Mouse (Mus musculus) mouse trophoblast stem cell (cell line): ENCODE measurements at regions not wholly inside any gene's neighbourhood (a gene's known extent, or its start where the extent isn't known, plus 50 kb on each side); places are given as distances from the start of the nearest gene placed in this dataset.

Experiments used
- in situ Hi-C, 2 experiments: fragments of 300-500 bp; cut with MseI, MboI; formaldehyde crosslinking; loops; 2 replicates in 1 of 2; 3 replicates in 1 of 2; pipeline ENCODE4 v1.15.1; 2025

DNA sequence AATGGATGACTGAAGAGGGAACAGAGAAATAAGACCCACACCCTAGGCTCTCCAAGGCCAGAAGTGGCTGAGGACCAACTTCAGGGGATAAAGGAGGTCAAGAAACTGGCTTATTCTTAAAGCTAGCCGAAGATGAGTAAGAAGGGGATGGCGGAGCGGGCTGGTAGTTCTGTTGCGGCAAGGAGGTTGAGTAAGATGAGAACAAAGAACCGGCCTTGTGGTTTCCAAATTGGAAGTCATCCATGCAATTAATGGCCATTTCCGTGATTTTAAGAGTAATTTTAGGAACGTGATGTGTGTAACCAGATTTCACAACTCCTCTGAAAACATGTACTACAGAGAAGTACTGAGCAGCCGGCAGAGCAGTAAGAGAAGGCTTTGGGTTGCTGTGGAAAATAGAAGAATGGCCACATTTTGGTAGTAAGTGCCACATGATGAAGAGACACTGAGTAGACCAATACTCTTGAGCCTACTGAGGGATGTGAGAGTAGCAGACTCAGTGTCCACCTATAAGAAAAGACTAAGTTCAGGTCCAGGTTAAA lies 258.4 kb downstream of the Fam49a start:
- in situ Hi-C loops, result no loop called here

DNA sequence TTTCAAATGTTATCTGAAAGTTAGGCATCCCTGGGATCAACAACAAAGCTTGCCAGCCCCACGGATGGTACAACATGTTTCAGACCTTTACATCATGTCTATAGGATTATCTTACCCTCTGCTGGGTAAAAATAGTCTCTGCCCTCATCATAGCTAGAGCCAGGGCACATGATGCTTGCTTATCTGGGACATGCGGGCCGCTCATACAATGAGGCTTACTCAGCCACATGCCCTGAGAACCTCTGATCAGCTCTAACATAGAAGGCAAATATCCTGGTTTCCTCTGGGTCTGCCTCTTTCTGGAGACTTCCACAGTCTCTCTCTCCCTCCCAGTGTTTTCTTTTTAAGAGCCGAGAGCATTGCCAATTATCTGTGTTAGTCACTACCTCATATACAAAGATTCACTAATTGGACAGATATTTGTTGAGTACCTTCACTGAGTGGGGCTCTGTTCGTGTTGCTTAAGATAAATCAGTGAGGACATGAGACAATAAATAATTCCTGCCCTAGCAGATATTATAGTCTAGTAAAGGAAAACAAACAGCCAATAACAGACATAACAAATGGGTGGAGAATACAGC lies 256.6 kb downstream of the Fam49a start:
- in situ Hi-C loops, result no loop called here

DNA sequence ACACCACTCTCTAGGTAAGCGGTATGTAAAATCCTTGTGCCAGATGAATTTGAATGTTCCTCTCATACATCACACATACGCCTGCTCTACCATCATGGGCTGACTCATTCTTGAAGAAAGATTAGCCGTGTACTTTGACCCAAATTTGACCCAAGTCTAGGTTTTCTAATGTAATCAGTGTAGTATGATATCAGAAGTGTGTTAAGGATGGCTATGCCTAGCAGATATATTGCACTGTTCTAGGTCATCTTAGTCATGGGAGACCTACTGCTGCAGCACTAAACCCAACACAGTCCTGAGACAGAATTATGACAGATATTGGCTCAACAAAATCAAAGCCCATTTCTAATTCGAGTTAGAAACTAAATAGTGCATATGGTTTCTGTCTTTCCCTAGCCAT lies 255.1 kb downstream of the Fam49a start:
- in situ Hi-C loops, result no loop called here

DNA sequence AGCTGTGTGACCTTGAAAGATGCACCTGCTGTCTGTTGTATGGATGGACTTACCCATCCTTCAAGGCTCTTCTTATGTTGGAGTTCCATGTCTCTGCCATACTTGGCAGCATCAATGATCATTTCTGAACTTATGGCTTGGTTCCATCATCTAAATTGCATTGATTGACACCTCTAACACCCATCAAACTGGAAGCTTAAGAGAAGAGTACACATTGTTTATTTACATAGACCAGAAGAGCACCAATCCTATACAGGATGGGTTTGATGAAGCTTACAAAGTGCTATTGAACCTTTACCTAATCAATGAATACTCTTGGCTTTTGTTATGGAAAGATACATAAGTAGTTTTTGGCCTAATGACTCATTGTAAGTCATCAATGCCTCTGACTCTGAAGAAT lies 248.8 kb downstream of the Fam49a start:
- in situ Hi-C loops, result no loop called here

DNA sequence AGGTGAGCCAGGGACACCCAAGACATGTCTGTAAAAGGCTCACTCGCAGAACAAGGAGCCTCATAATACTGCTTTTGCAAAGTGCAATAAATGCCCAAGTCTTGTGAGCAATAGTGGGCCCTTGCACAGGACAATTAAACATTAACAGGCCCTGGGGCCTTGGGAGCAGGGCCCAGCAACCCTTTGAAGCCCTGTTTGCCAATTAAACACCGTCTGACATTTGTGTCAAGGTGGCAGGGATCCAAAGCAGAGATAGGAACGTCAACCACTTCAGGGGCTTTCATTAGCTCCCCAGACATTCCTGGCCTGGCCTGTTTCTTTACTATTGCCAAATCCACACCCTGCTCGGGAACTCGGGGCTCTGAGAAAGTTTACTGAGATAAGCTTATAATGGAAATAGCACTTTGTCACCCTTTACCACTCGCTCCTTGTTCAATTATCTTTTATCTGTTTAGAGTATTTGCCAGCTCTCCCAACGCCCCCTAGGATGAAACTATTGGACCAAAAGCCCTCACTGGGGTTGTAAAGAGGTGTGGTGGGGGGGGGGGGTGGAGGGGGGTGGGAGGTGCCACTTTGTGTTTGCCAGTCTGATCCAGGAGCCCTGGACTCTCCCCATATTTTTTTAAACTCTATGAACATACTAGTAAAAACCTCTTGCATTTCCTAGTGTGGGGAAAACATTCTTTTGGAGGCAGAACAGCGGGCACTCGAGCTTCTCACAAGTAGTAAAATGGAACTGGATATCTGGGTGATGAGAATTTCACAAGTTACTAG lies 247.4 kb downstream of the Fam49a start:
- in situ Hi-C loops, result no loop called here

DNA sequence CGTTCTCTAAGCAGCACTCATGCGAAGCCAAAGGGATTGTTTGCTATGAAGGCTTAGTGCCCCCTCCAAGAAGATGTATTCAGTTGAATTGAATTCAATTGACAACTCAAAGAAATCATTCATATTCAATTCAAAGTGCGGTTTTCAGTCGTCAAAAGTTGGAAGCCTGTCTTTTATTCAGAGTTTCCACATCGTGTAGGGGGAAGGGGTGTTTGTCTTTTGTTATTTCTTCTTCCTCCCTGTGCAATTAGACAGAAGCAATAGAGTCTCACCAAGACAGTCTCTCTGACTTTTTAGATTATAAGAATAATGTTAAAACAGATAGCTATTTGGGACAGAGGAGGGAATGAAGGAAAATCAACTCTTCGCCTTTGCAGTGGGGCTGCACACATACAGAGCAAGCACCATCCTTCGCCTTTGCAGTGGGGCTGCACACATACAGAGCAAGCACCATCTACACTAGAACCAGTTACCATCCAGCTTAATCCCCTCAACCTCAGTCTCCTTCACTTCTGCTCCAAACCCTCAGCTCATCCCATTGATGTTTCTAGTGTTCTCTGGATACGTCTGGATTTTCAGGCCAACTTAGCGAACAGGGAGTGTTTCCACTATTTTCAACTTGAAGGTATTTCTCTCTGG lies 246.7 kb downstream of the Fam49a start:
- in situ Hi-C loops, result no loop called here

DNA sequence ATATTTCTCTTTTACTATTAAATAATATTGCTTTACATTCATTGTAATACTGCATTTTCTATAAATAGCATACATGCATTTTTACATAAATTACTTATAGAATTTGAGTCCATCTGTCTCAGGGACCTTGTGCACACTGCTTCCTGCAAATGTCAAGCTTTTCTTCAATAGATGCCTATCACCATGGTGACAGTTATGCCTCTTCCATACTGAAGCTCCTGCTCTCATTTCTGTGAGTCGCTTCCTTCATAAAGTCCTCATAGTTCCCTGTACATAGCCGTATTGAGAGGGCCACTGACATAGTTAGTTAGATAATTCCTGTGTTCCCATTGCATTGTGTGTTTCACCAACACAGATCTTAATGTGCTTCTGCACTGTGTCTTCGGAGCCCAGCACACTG lies 244.7 kb downstream of the Fam49a start:
- in situ Hi-C loops, result no loop called here

DNA sequence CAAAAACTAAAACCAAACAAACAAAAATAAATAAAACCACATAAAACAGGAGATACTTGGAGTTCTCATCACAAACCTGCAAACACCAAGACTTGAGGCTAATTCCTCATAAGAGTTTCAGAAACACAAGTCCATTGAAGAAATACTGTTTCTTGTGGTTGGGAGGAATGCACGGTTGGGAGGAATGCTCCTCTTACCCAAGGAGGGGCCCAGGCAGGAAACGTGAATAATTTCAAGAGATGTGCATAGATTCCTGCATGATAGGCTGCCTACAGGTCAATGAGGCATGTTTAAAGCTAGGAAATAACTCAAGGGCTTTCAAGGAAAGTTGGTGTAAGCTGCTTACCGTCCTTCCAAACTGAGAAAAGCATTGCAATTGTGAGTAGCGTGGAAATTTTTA lies 243.7 kb downstream of the Fam49a start:
- in situ Hi-C loops, result no loop called here

DNA sequence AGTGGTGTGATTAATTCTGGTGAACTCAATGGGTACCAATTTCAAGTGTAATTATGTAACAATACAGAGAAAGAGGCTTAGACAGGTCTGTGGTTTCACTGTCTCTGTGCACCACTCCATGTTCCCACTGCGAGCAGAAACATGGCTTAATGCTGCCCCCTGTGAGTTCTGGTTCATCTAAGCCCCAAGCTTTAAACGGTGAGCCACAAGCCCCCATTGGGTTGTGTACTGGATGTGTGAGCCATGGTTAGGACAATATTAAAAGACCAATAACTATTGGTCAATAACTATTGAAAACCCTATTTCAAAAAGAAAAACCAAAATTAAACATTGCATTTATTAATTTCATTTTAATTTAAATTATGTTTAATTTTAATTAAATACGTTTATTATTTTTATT lies 238.0 kb downstream of the Fam49a start:
- in situ Hi-C loops, result no loop called here

DNA sequence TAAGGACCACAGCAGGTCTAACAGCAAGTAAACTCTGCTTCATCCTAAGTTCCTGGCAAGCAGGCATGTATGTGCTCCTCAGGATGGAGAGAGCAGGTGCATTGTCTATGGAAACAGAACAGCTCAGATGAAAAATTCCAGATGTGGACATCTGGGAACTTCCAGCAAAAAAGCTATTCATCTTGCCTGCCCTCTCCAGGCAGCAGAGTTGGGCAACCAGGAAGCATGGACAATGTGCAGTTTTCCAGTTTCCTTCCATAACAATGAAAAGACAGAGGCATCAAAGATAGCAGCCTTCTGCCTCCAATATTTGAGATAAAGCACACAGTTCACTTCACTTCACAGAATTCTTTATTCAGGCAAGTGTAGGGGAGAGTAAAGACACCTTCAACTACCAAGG lies 236.7 kb downstream of the Fam49a start:
- in situ Hi-C loops, result no loop called here

DNA sequence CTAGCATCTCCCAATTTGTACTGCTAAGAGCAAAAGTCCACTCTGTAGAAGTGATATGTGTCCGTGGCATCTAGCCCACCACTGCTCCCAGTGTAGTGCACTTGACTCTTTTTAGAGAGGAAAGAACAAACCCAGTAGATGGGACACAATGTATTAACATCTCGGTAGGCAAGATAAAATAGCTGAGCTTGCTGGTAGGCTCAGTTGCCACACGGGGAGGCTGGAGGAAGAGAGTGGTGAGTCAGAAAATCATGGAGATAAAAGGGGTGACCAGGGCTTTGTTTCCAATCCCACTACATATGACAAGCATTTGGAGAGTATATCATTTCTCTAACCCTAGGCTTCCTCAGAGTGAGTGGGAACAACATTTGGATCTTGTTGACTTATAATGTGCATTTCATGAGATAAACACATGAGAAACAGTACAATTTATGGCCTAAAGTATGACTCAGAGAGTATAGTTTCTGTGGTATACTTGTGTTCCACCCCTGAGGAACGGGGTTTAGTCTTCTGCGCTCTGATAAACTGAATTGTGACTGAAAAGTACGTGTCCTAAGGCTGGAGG lies 235.4 kb downstream of the Fam49a start:
- in situ Hi-C loops, result no loop called here

DNA sequence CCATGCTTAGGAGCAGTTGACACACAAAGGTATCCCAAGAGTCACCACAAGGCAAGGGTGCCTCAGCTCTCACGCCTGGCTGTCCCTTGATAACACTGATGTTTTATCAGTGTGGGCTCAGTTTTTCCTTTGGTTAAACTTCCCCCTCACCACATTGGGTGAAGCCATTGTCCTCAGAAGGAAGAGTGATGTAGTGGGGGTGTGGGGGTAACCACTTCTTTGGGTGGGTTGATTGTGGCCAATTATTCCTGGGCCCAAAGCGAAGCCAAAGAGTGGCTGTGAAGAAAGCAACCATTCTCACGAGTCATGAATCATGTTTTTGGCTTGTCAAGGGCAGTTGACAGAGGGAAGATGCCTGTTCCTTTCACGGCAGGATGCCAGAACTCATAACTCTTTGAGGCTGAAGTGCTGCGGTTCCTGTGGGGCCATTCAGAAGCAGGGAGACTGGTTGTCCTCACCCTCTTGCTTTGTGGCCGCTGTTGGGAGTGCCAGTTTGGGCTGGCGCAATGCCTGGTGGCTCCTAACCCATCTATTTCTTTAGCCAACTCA lies 234.7 kb downstream of the Fam49a start:
- in situ Hi-C loops, result no loop called here

DNA sequence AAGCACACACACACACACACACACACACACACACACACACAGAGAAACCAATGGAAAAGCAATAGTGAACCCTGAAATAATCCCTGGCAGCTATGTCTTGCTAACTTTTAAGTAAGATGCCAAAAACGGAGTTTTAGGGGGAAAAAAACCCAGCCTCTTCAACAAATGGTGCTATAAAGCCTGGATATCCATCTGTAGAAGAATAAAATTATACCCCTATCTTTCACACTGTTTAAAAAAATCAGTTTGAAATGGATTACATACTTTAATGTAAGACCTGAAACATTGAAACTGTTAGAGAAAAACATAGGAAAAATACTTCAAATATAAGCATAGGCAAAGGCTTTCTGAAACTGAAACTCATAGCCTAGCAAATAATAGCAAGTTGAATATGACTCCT lies 228.2 kb downstream of the Fam49a start:
- in situ Hi-C loops, result no loop called here

DNA sequence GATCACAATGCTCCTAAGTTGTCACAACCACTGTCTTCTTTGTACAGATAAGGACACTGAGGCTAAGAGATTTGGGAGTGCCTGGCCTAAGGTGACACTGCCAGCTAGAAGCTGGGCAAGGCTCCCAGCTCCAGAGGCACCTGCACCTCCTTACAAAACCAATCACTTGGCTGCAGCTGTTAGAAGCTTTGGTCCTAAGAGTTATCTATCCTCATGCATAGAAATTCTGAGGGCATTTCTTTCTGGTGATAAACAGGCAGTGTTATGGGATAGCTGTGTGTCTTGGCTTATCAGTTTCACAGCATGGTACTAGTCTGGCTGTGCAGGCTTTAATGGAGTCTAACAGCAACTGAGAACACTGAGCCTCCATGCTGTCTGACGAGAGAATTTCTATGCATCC lies 226.2 kb downstream of the Fam49a start:
- in situ Hi-C loops, result no loop called here

DNA sequence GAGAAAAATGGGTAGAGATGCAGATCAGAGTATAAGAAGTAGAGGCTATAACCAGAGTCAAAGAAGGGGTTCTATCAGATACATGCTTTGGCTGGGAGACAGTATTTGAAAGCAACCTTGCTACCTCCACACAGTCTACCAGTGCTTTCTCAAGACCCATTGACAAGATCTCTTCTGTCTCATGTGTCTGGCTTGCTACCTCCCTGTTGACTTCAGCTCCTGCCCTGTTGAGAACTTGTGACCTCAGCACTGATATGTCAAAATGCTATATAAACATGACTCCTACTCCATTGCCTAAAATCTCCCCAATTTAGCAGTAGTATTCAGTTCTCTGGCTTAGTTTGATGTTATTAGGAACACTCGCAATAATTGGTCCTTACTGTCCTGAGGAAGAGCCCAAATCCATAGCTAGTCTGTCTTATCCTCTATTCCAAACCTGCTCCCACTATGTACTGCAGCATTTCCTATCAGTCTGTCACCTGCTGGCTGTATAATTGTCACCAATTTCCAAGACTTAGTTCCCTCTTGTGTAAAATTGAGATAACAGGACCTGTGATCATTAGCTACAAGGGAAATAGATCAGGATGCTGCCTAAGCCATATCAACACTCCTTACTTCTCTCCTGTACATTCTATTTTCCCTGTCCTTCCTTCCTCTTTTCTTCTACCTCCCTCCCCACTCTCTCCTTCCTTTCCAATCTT lies 224.9 kb downstream of the Fam49a start:
- in situ Hi-C loops, result no loop called here

DNA sequence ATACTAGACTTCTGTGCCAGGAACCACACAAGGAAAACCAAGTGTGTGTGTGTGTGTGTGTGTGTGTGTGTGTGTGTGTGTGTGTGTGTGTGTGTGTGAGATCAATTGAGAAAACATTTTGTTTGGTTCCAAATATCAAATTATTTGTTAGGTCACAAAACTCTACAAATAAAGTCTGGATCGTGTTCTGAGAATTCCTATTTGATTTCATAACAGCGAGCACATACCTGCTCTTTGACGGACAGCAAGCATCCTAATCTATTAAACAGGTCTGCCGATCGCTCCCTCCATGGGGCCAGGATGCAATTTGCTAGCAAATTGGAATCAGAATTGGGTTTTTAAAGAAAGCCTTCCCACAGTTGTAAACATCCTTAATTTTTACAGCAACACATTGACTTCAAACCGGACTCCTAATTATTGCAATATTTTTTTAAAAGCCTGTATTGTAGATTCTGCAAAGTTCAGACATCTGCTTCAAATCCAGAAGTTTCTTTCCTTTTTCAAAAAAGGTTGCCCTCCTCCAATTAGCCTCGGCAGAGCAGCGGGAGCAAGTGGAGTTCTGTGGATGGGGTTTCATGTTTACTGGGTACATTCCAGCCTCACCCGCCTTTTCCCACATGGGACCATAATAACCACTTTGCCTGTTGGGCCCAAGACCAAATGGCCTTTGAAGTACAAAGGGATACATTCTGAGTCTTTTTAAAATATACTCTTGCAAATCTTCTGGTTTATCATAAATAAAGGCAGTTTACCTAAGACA lies 223.2 kb downstream of the Fam49a start:
- in situ Hi-C loops, result no loop called here

DNA sequence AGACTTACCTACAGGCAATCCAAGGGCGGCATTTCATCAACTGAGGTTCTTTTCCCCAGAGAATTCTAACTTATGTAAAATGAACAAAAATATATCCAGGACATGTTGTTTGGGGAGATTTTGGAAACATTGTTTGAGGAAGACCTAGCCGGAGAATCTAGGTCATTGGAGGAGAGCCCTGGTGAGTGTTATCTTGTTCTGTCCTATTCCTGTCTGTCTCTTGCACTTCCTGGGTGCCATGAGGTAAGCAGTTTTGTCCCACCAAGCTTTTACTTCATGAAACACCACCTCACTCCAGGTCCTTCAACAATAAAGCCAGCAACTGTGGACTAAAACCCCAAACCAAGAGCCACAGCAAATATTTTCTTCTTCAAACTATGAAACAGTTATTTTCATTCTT lies 218.5 kb downstream of the Fam49a start:
- in situ Hi-C loops, result no loop called here

DNA sequence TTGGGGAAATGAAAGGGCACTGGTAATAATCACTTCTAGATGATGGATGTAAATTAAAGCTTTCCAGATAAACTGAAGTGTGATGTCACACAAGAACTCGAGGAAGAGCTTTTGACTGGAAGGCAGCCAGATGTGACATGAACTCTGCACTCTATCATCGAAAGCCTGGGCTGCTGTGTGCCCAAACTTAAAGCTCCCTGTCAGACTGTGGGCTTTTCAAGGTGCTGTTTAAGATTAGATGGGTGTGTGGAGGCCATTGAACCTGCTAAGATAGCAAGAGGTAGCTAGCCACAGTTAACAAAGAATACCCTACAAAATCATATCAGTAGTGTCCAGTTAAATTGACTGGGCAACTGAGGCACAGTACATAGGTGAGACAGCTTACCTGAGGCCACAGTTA lies 190.1 kb downstream of the Fam49a start:
- in situ Hi-C loops, result no loop called here

DNA sequence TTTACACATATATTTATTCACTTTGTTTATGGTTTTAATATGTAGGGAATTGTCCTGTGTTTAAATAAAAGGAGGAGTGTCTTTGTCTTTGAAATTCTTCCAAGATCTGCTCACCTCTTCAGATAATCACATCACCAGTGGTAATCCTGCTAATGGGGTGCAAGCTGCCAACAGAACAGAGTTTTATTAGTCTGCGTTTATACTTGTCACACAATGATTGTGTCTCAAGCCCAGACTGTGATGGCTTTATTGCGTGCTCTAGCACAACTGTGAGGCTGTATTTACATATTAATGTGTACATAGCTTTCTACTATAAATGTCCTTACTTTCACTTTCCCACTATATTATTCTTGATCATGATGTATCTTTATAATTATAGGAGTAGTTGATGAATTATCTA lies 184.8 kb downstream of the Fam49a start:
- in situ Hi-C loops, result no loop called here

DNA sequence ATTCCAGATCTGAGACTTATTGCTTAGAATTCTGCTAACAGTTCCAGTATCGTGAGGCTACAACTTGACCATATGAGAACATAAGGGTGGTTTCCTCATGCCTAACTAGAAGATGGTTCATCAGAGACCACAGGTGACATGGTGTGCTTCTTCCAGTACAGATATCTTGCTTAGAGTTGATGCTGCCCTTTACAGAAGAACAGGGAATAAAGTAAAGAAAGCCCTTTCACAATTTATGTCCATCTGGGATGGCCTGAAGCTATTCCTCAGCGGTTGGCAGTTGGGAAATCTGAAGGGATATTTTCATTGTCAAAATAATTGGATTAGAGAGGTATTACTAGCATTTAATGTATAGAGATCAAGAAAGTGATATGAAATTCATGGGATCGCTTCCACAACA lies 184.3 kb downstream of the Fam49a start:
- in situ Hi-C loops, result no loop called here

DNA sequence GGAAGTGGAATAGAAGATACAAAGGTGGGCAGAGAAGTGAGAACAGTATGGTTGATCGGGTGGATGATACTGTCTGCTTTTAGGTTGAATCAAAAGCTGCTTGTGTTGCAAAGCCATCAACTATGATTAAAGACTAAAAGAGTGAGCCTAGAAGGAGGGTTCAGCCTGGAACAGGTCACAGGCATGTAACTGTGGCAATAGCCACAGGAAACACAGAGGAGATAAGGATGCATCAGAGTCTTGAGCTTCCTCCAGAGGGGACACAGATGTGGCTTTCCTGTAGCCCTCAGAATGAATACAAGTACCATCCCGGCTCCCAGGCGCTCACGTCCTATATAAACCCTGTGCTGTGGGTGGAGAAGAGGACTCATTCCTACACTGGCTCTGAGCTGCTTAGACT lies 180.9 kb downstream of the Fam49a start:
- in situ Hi-C loops, result no loop called here
